Mouse (Mus musculus) MEL (cell line): ENCODE data around the gene Eftud2.

Experiments used
- CHD1 ChIP-seq: IDR thresholded peaks from 2 replicates; pipeline ENCODE4 v1.6.1; 2012; ENCODE audit warnings: low read depth, mild to moderate bottlenecking, inconsistent platforms, low read length, improper control_type of control experiment
- CTCF ChIP-seq, 3 experiments: IDR thresholded peaks in 2 of 3; conservative IDR thresholded peaks in 1 of 3; 2 replicates each; pipeline ENCODE4 v1.5.1; 2011 to 2012; ENCODE audit warnings: low read length in 3 of 3, low read depth in 2 of 3, mild to moderate bottlenecking in 2 of 3, improper control_type of control experiment in 1 of 3, inconsistent platforms in 1 of 3, mixed read lengths in 1 of 3, moderate library complexity in 1 of 3; ENCODE audit not compliant: control insufficient read depth in 1 of 3, insufficient read depth in 1 of 3, poor library complexity in 1 of 3, severe bottlenecking in 1 of 3
- EP300 ChIP-seq, 2 experiments: IDR thresholded peaks; 2 replicates each; pipeline ENCODE4 v1.6.1; 2011; ENCODE audit warnings: improper control_type of control experiment in 2 of 2, low read length in 2 of 2, low read depth in 1 of 2, mild to moderate bottlenecking in 1 of 2
- JUND ChIP-seq: IDR thresholded peaks from 2 replicates; pipeline ENCODE4 v1.6.1; 2011; ENCODE audit warnings: low read depth, mild to moderate bottlenecking, improper control_type of control experiment, low read length
- MAFK ChIP-seq: IDR thresholded peaks from 2 replicates; pipeline ENCODE4 v1.6.1; 2011; ENCODE audit warnings: low read depth, mild to moderate bottlenecking, low read length, improper control_type of control experiment, borderline replicate concordance
- MEF2A ChIP-seq: IDR thresholded peaks from 2 replicates; pipeline ENCODE4 v1.6.1; 2014; ENCODE audit warnings: low read depth, mild to moderate bottlenecking, inconsistent platforms, low read length, improper control_type of control experiment; ENCODE audit not compliant: poor library complexity, insufficient replicate concordance, severe bottlenecking; ENCODE audit errors: extremely low read depth
- MXI1 ChIP-seq: IDR thresholded peaks from 2 replicates; pipeline ENCODE4 v1.6.1; 2011; ENCODE audit warnings: mild to moderate bottlenecking, low read depth, low read length, improper control_type of control experiment
- POLR2A ChIP-seq, 2 experiments: IDR thresholded peaks; 2 replicates each; pipeline ENCODE4 v1.6.1; 2011 to 2012; ENCODE audit warnings: low read length in 2 of 2, mild to moderate bottlenecking in 2 of 2, control low read depth in 1 of 2, improper control_type of control experiment in 1 of 2, low read depth in 1 of 2, moderate library complexity in 1 of 2; ENCODE audit not compliant: control insufficient read depth in 1 of 2, insufficient read depth in 1 of 2, poor library complexity in 1 of 2
- POLR2AphosphoS5 ChIP-seq: IDR thresholded peaks from 2 replicates; pipeline ENCODE4 v1.6.1; 2012; ENCODE audit warnings: low read depth, borderline replicate concordance, mild to moderate bottlenecking, inconsistent platforms, low read length, moderate library complexity, mixed read lengths
- RAD21 ChIP-seq: IDR thresholded peaks from 2 replicates; pipeline ENCODE4 v1.6.1; 2011; ENCODE audit warnings: mild to moderate bottlenecking, low read depth, low read length, improper control_type of control experiment
- RCOR1 ChIP-seq: IDR thresholded peaks from 2 replicates; pipeline ENCODE4 v1.6.1; 2012; ENCODE audit warnings: low read depth, mild to moderate bottlenecking, inconsistent platforms, low read length, improper control_type of control experiment
- SMC3 ChIP-seq: IDR thresholded peaks from 2 replicates; pipeline ENCODE4 v1.6.1; 2011; ENCODE audit warnings: low read depth, low read length, improper control_type of control experiment
- TAL1 ChIP-seq: IDR thresholded peaks from 2 replicates; pipeline ENCODE4 v1.6.1; 2012; ENCODE audit warnings: mild to moderate bottlenecking, inconsistent platforms, low read length, moderate library complexity, mixed read lengths
- TCF12 ChIP-seq: IDR thresholded peaks from 2 replicates; pipeline ENCODE4 v1.6.1; 2014; ENCODE audit warnings: low read depth, mild to moderate bottlenecking, inconsistent platforms, low read length, improper control_type of control experiment, moderate library complexity

GRCm38 (mm10) chr11:102837385-102837784 is 43.4 kb downstream of the Eftud2 start:
- TF ChIP-seq MXI1: no peak
- no peak for TF ChIP-seq CTCF (IDR thresholded peaks at IDR 0.05 in 2 of 3, conservative IDR thresholded peaks at IDR 0.05 in 1 of 3; ENCODE audit: control insufficient read depth in 1 of 3, insufficient read depth in 1 of 3, low read depth in 2 of 3, low read length in 3 of 3, poor library complexity in 1 of 3, severe bottlenecking in 1 of 3)
- TF ChIP-seq EP300 (IDR thresholded peaks at IDR 0.05; ENCODE audit: low read depth in 1 of 2, low read length in 2 of 2): no peak
- no peak for TF ChIP-seq JUND
- TF ChIP-seq MAFK: no peak
- TF ChIP-seq RAD21: no peak
- no peak for TF ChIP-seq POLR2A (IDR thresholded peaks at IDR 0.05; ENCODE audit: control insufficient read depth in 1 of 2, insufficient read depth in 1 of 2, low read depth in 1 of 2, low read length in 2 of 2, poor library complexity in 1 of 2)
- TF ChIP-seq RCOR1: no peak
- TF ChIP-seq TCF12: no peak
- no peak for TF ChIP-seq MEF2A
- TF ChIP-seq SMC3: no peak
- TF ChIP-seq TAL1: no peak
- no peak for TF ChIP-seq CHD1
- TF ChIP-seq POLR2AphosphoS5: no peak
